Mouse (Mus musculus): ENCODE data around the gene Arhgef18. TPM values are rescaled to one million over a fixed set of nuclear protein-coding genes. Genes with fewer than 3 reads are reported as not detected.

Arhgef18 gene
- polyA plus RNA-seq, 1 experiment from 2014 or later = 11.0 TPM

DNA sequence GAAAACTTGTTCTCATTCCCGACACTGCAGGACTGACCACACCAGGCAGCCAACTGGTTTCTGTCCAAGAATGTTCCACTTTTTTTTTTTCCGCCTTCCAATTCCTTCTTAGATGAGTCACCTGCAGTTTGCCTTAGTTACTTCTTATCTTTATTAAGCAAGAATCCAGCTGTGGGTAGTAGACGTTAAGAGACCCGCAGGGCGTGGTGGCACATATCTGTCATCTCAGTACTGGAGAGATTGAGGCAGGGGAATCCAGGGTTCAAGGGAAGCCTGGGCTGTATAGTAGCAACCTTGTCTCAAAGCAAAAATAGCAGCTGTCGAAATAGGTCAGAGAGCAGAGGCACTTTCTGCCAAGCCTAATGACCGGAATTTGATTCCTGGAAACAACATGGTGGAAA, 19.1 kb downstream of the Arhgef18 start:
- H3K27me3 ChIP-seq (ENCODE audit: insufficient read depth, poor library complexity, severe bottlenecking) = no peaks in the 10 kb centered on the region; the same call in 1 of the 2 replicates
- H3K27ac ChIP-seq = no peak overlapping the region
- H3K36me3 ChIP-seq = peaks cover 4% of the 10 kb centered on the region
- DNase-seq (ENCODE audit: low spot score) = no peak
- peaks cover 3% of the 10 kb centered on the region; the same call in 1 of the 2 replicates for H3K9me3 ChIP-seq
- no peak overlapping the region for H3K4me3 ChIP-seq
- WGBS = 93% methylated on average over 7 of the region's 7 CpGs
- H3K4me1 ChIP-seq (replicated peaks) = peaks cover 33% of the 10 kb centered on the region

DNA sequence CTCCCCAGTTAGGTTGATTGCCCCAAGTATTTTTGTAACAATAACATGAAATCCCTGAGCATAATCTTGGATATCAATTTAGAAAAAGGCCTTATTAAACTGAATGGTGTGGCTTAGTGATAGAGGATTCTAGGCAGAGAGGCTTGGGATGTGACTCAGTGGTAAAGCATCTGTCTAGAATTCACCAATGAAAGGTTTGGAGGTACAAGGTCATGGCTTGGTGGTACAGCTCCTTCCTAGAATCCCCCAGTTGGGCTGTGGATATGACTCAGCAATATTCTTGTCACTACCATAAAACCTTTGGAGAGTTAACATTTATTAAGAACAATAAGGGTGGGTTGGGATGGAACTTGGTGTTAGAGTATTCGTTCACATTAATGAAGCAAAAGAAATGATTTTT, 20.0 kb downstream of the Arhgef18 start:
- no peak for DNase-seq (ENCODE audit: low spot score)
- peaks cover under 1% of the 10 kb centered on the region; the same call in 1 of the 2 replicates for H3K9me3 ChIP-seq
- peaks cover 42% of the 10 kb centered on the region for H3K4me1 ChIP-seq (replicated peaks)
- H3K36me3 ChIP-seq = peaks cover 4% of the 10 kb centered on the region
- H3K4me3 ChIP-seq = no peak overlapping the region
- no peak overlapping the region for H3K27ac ChIP-seq
- no peaks in the 10 kb centered on the region; the same call in 1 of the 2 replicates for H3K27me3 ChIP-seq (ENCODE audit: insufficient read depth, poor library complexity, severe bottlenecking)
- WGBS = 93% methylated on average over 1 of the region's 1 CpGs

DNA sequence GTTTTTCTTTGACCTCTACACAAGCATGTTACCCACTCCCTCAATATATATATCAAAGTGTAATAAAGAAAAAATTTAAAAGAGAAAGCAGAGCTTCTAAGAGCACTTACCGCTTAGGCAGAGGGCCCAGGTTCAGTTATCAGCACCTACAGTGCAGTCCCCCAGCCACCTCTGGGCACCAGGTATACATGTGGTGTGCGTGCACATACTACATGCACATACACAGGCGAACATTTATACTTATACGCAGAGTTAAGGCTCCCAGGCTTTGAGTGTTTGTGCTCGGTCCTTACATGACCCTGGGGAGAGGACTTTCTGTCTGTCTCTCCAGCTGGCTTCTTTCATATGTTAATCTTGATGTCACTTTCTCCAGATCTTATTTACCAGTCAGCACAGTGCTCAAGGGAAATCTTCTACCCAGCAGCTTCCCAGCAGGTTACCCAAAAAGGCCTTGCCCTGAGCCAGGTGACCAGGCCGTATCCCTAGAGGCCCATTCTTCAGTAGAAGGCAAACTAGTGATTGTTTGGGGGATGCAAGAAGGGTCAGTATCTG, 21.9 kb downstream of the Arhgef18 start:
- H3K36me3 ChIP-seq = peaks cover 7% of the 10 kb centered on the region
- no peak for DNase-seq (ENCODE audit: low spot score)
- H3K9me3 ChIP-seq = no peaks in the 10 kb centered on the region
- no peaks in the 10 kb centered on the region; the same call in 1 of the 2 replicates for H3K27me3 ChIP-seq (ENCODE audit: insufficient read depth, poor library complexity, severe bottlenecking)
- WGBS = 48% methylated on average over 6 of the region's 6 CpGs
- H3K27ac ChIP-seq = peak overlapping the region; percentile 70; the same call in 1 of the 2 replicates
- peaks cover 54% of the 10 kb centered on the region for H3K4me1 ChIP-seq (replicated peaks)
- H3K4me3 ChIP-seq = no peak overlapping the region

DNA sequence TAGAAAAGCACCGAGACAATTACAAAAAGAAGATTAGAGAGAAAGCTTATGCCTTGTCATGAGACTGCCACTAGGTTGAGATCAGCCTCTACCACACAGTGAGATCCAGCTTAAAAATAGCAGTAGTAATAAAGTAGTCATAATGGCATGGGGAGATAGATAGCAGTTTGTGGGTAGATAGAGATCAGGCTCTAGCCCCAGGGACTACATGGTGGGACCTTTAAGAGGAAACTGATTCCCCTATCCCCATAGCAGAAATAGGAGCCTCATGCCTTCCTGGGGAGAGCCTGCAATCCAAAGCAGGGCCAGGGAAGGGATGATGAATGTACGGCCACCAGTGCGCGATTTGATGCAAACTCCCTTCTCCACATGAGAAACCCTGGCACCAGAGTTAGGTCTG, 22.5 kb downstream of the Arhgef18 start:
- DNase-seq (ENCODE audit: low spot score) = no peak
- WGBS = 56% methylated on average over 4 of the region's 4 CpGs
- H3K27me3 ChIP-seq (ENCODE audit: insufficient read depth, poor library complexity, severe bottlenecking) = no peaks in the 10 kb centered on the region; the same call in 1 of the 2 replicates
- H3K36me3 ChIP-seq = peaks cover 5% of the 10 kb centered on the region
- H3K4me3 ChIP-seq = no peak overlapping the region
- H3K27ac ChIP-seq = peak overlapping the region; percentile 70
- H3K9me3 ChIP-seq = no peaks in the 10 kb centered on the region
- H3K4me1 ChIP-seq (replicated peaks) = peaks cover 55% of the 10 kb centered on the region

DNA sequence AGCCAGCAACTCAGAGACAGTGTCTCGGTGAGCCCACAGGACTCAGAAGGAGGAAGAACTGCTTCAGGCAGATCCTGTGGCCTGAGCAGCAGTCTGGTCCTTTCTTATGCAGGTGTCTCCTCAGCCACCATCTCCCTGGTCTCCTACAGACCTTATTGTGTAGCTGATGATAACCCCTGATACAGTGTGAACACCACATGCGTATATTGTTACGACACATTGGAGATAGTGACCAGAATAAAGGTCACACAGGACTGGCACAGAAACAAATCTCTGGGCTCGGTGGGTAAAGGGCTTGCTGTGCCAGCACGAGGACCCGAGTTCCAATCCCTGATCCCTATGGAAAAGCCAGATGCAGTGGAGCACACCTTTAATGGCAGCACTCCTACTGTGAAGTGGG, 22.9 kb downstream of the Arhgef18 start:
- H3K27me3 ChIP-seq (ENCODE audit: insufficient read depth, poor library complexity, severe bottlenecking) = no peaks in the 10 kb centered on the region; the same call in 1 of the 2 replicates
- WGBS = 89% methylated on average over 6 of the region's 6 CpGs
- no peaks in the 10 kb centered on the region for H3K9me3 ChIP-seq
- H3K36me3 ChIP-seq = peaks cover 3% of the 10 kb centered on the region; the same call in 1 of the 2 replicates
- no peak for DNase-seq (ENCODE audit: low spot score)
- peaks cover 58% of the 10 kb centered on the region for H3K4me1 ChIP-seq (replicated peaks)
- no peak overlapping the region for H3K4me3 ChIP-seq
- H3K27ac ChIP-seq = peak overlapping the region; percentile 70

DNA sequence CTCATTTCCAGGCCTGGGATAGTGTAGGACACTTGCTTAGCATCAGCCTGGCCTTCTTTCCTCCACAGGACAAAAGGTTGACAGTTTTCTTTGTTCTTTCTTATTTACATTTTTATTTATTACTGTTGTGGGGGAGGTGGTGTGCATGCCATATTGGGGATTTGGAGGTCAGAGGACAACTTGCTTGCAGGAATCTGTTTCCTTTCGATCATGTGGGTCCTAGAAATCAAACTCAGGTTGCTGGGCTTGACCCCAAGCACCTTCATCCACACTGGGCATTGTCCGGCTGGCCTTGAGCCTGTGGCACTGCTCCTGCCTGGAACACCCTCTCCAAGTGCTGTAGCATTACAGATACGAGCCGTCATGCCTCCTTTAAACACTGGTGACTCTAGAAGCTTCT, 24.0 kb downstream of the Arhgef18 start:
- Histone ChIP-seq H3K4me1 (replicated peaks) (peaks cover 58% of the 10 kb centered on the region), H3K9me3 (no peaks in the 10 kb centered on the region), H3K27me3 (ENCODE audit: insufficient read depth, poor library complexity, severe bottlenecking) (no peaks in the 10 kb centered on the region; the same call in 1 of the 2 replicates), H3K36me3 (peaks cover 3% of the 10 kb centered on the region; the same call in 1 of the 2 replicates), H3K27ac (peak overlapping the region; percentile 76), H3K4me3 (no peak overlapping the region)
- WGBS = 17% methylated on average over 4 of the region's 4 CpGs
- DNase-seq (ENCODE audit: low spot score) = peak; percentile 48

DNA sequence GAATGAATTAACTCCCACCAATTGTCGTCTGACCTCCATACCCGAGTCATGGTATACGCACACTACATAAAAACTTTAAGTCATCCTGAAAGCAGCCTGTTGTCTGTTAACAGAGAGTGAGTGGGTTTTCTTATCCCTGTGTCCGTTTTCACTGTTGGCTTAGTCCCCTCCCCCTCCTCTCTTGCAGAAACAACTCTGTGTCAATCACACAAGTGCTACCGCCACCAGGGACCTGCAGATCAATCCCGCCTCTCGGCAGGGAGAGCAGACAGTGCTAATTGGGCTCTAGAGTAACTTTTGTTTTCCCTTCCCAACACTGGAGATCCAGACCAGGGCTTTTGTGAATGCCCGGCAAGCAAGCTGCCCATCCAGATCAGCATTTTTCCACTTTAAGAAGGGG, 24.6 kb downstream of the Arhgef18 start:
- peak; percentile 70 for DNase-seq (ENCODE audit: low spot score)
- H3K27me3 ChIP-seq (ENCODE audit: insufficient read depth, poor library complexity, severe bottlenecking) = no peaks in the 10 kb centered on the region; the same call in 1 of the 2 replicates
- peaks cover 58% of the 10 kb centered on the region for H3K4me1 ChIP-seq (replicated peaks)
- H3K27ac ChIP-seq = peak overlapping the region; percentile 82
- WGBS = 2% methylated on average over 8 of the region's 8 CpGs
- no peaks in the 10 kb centered on the region for H3K9me3 ChIP-seq
- peak overlapping the region; percentile 3; the same call in 1 of the 2 replicates for H3K4me3 ChIP-seq
- H3K36me3 ChIP-seq = peaks cover 3% of the 10 kb centered on the region; the same call in 1 of the 2 replicates

DNA sequence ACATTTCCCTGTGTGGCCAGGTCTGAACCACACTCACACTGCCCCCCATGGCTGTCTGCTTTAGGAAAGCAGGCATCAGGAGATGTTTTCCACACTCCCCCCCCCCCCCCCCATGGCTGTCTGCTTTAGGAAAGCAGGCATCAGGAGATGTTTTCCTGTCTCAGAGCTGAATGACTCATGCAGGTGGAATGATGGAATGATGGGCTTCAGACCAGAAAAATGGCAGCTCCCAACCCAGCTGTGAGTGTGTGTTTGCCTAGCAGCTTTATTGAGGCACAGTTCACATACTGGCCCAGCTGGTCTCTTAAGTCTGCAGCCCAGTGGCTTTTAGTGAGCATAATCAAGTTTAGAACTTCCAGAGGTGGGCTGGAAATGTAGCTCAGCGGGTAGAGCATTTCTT, 25.3 kb downstream of the Arhgef18 start:
- no peaks in the 10 kb centered on the region; the same call in 1 of the 2 replicates for H3K27me3 ChIP-seq (ENCODE audit: insufficient read depth, poor library complexity, severe bottlenecking)
- peaks cover 58% of the 10 kb centered on the region for H3K4me1 ChIP-seq (replicated peaks)
- peak overlapping the region; percentile 3; the same call in 1 of the 2 replicates for H3K4me3 ChIP-seq
- H3K27ac ChIP-seq = peak overlapping the region; percentile 82
- H3K9me3 ChIP-seq = no peaks in the 10 kb centered on the region
- DNase-seq (ENCODE audit: low spot score) = no peak
- peaks cover 3% of the 10 kb centered on the region; the same call in 1 of the 2 replicates for H3K36me3 ChIP-seq
- WGBS = 88% methylated on average over 1 of the region's 1 CpGs

DNA sequence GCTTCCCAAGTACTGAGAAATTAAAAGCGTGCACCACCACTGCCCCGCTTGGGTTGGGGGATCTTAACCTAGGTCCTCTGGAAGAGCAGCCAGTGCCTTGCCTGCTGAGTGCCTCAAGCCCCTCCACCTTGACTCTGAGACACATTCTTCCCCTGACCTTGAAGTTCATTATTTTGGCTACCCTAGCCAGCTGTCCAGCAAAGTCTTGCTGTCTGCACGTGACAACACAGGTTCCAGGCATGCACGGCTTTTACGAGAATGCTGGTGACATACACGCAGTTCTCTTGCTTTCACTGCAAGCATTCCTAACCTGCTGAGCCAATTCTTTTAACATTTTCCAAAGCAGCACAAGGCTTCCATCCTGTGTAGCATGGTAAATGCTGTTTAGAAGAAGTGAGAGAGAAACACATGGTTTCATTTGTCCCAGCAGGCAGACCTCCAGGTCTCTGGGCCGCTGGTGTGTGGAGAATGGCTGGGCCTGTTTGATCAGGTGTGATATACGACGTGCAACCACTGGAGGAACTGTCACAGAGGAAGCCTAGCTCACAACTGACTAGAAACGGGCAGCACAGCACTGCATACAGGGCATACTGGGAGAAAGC, 27.4 kb downstream of the Arhgef18 start:
- Histone ChIP-seq H3K36me3 (peaks cover 3% of the 10 kb centered on the region; the same call in 1 of the 2 replicates), H3K27ac (no peak overlapping the region), H3K9me3 (no peaks in the 10 kb centered on the region), H3K4me3 (no peak overlapping the region), H3K27me3 (ENCODE audit: insufficient read depth, poor library complexity, severe bottlenecking) (no peaks in the 10 kb centered on the region; the same call in 1 of the 2 replicates), H3K4me1 (replicated peaks) (peaks cover 42% of the 10 kb centered on the region)
- DNase-seq (ENCODE audit: low spot score) = no peak
- WGBS = 80% methylated on average over 10 of the region's 10 CpGs

DNA sequence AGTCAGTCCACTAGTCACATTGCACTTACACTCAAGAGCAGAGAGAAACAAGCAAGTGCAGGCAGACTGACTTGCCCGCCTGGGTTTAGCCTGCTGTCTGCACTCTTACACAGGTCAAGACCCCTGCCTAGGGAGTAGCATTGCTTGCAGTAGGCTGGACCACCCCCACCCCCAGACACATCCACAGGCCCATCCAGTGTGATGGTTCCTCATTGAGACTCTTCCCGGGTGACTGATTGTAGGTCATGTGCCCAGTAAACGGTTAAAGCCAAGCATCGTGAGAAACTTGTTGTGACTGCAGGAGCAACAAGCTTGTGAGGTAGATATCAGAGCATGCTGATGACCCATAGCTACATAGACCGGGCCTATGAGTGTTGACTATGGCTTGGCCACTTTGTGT, 28.7 kb downstream of the Arhgef18 start:
- Histone ChIP-seq H3K36me3 (peaks cover 3% of the 10 kb centered on the region; the same call in 1 of the 2 replicates), H3K27ac (no peak overlapping the region), H3K4me1 (replicated peaks) (peaks cover 29% of the 10 kb centered on the region), H3K27me3 (ENCODE audit: insufficient read depth, poor library complexity, severe bottlenecking) (no peaks in the 10 kb centered on the region), H3K9me3 (no peaks in the 10 kb centered on the region), H3K4me3 (no peak overlapping the region)
- 90% methylated on average over 5 of the region's 5 CpGs for WGBS
- DNase-seq (ENCODE audit: low spot score) = no peak

DNA sequence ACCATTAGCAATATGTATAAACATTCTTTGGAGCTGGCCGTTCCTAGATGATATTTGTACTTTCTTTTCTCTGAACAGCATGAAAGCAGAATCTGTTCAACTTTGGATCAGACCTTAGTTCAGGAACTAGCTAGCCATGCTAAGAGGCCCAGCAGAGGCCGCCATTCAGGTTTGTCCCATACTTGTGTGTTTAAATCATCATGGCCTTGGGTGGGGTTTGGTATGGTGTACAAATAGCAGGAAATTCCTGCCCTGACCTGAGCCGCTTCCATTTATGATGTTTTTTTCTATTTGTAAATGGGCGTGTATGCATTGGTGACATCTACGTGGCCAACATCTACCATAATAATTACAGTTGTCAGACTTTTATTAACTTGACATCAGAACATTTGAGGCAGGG, 32.4 kb downstream of the Arhgef18 start:
- 91% methylated on average over 5 of the region's 5 CpGs for WGBS
- Histone ChIP-seq H3K27me3 (ENCODE audit: insufficient read depth, poor library complexity, severe bottlenecking) (no peaks in the 10 kb centered on the region), H3K36me3 (peaks cover 34% of the 10 kb centered on the region), H3K9me3 (no peaks in the 10 kb centered on the region), H3K4me3 (no peak overlapping the region), H3K27ac (no peak overlapping the region), H3K4me1 (replicated peaks) (0 out of 2 replicates have a peak, but pooled peaks cover 3% of the 10 kb centered on the region)
- no peak for DNase-seq (ENCODE audit: low spot score)

DNA sequence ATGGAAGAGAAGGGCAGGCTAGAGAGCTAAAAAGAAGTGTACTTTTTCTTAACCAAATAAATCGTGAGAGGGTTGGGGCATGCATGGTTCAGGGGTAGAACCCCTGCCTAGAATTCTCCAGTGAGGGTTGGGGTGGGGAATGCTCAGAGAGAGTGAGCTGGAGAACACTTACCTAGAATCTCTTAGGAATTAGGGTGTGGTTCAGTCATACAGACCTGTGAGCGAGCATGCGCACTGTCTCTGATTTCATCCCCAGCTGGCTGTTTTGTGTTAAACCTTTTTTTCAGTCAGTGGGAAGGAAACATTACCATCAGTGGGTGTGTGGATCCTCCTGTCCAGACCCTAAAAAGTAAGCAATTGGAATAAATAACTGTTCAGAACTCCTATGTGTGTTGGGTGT, 33.4 kb downstream of the Arhgef18 start:
- no peak for DNase-seq (ENCODE audit: low spot score)
- no peaks in the 10 kb centered on the region for H3K4me1 ChIP-seq (replicated peaks)
- H3K36me3 ChIP-seq = peaks cover 43% of the 10 kb centered on the region
- 90% methylated on average over 3 of the region's 3 CpGs for WGBS
- H3K27me3 ChIP-seq (ENCODE audit: insufficient read depth, poor library complexity, severe bottlenecking) = no peaks in the 10 kb centered on the region
- H3K9me3 ChIP-seq = no peaks in the 10 kb centered on the region
- H3K4me3 ChIP-seq = no peak overlapping the region
- no peak overlapping the region for H3K27ac ChIP-seq

DNA sequence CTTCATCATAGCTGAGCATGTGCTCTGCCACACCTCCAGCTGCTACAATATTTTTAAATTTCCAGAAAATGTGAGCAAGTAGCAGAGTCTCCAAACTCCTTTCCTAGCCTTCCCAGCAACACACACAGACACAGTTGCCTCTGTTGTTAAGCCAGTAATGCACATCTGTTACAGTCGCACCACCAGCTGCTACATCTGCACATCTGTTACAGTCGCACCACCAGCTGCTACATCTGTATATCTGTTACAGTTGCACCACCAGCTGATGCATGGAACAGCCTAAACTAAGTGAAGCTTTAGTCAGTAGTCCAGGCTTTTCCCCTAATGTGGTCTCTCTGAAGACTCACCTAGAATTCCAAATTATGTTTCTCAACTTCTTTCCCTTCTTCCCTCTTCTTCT, 35.6 kb downstream of the Arhgef18 start:
- no peak overlapping the region for H3K4me3 ChIP-seq
- H3K27me3 ChIP-seq (ENCODE audit: insufficient read depth, poor library complexity, severe bottlenecking) = no peaks in the 10 kb centered on the region
- no peak for DNase-seq (ENCODE audit: low spot score)
- H3K9me3 ChIP-seq = no peaks in the 10 kb centered on the region
- WGBS = 89% methylated on average over 2 of the region's 2 CpGs
- no peaks in the 10 kb centered on the region for H3K4me1 ChIP-seq (replicated peaks)
- H3K27ac ChIP-seq = no peak overlapping the region
- H3K36me3 ChIP-seq = peaks cover 65% of the 10 kb centered on the region
